Mouse (Mus musculus) ES-Bruce4 (cell line): ENCODE results near the gene Cxcl17.
"Not testable (repeated sequence)": the region's sequence is repeated elsewhere in the genome, so short reads cannot be mapped to it uniquely, and the experiment has no call there.

Experiments
- CTCF ChIP-seq: IDR thresholded peaks from one replicate; pipeline ENCODE4 v1.8.1; 2011; ENCODE audit warnings: low read depth, low read length
- EP300 ChIP-seq: IDR thresholded peaks from 2 replicates; pipeline ENCODE4 v1.6.1; 2011; ENCODE audit warnings: low read depth, low read length; ENCODE audit not compliant: insufficient read depth
- POLR2A ChIP-seq: IDR thresholded peaks from one replicate; pipeline ENCODE4 v1.8.1; 2011; ENCODE audit warnings: low read length; ENCODE audit not compliant: insufficient read depth

GRCm38 (mm10) chr7:25399028-25399427, 13.7 kb downstream of the Cxcl17 start:
- TF ChIP-seq CTCF, POLR2A, EP300: not testable (repeated sequence)
